Mouse (Mus musculus) heart, postnatal 0 days (tissue): ENCODE results near the gene Mettl2. TPM values are rescaled to one million over a fixed set of nuclear protein-coding genes. Genes with fewer than 3 reads are reported as not detected.

Source experiments
- ATAC-seq: fragments of 200-750 bp; cut with Nextera tagmentation; 2 replicates; pipeline ENCODE4 v1.8.0; 2017; ENCODE audit warnings: low read depth, moderate number of reproducible peaks, moderate library complexity; ENCODE audit not compliant: insufficient read depth
- DNase-seq: peaks from one replicate; pipeline ENCODE4 v3.0.0-alpha.2; 2016; ENCODE audit warnings: low spot score
- H3K27ac ChIP-seq: fragments of 300-500 bp; sonication (generic); 2 replicates; pipeline ENCODE4 v1.5.1; 2014; ENCODE audit warnings: low read depth, mild to moderate bottlenecking
- H3K27me3 ChIP-seq: fragments of 300-500 bp; sonication (generic); 2 replicates; pipeline ENCODE4 v1.6.1; 2014; ENCODE audit warnings: low read length, mixed read lengths; ENCODE audit not compliant: control insufficient read depth, insufficient read depth
- H3K36me3 ChIP-seq: fragments of 300-500 bp; sonication (generic); replicated peaks from 2 replicates; pipeline ENCODE4 v1.6.1; 2014; ENCODE audit warnings: low read length, mixed read lengths; ENCODE audit not compliant: control insufficient read depth, insufficient read depth
- H3K4me1 ChIP-seq: fragments of 300-500 bp; sonication (generic); 2 replicates; pipeline ENCODE4 v1.6.1; 2014; ENCODE audit warnings: antibody characterized with exemption; ENCODE audit not compliant: control insufficient read depth, insufficient read depth
- H3K4me2 ChIP-seq: fragments of 300-500 bp; sonication (generic); 2 replicates; pipeline ENCODE4 v1.6.1; 2014; ENCODE audit warnings: low read depth, mild to moderate bottlenecking, low read length, moderate library complexity
- H3K4me3 ChIP-seq: fragments of 300-500 bp; sonication (generic); 2 replicates; pipeline ENCODE4 v1.5.1; 2014; ENCODE audit warnings: low read depth, low read length
- H3K9ac ChIP-seq: fragments of 300-500 bp; sonication (generic); replicated peaks from 2 replicates; pipeline ENCODE4 v1.6.1; 2014; ENCODE audit warnings: low read depth, low read length, mixed read lengths
- H3K9me3 ChIP-seq: fragments of 300-500 bp; sonication (generic); replicated peaks from 2 replicates; pipeline ENCODE4 v1.6.1; 2016; ENCODE audit warnings: low read length; ENCODE audit not compliant: control insufficient read depth
- CTCF ChIP-seq: IDR thresholded peaks from 2 replicates; pipeline ENCODE4 v1.5.1; 2016; ENCODE audit warnings: antibody characterized with exemption, control low read depth, low read depth
- EP300 ChIP-seq: IDR thresholded peaks from 2 replicates; pipeline ENCODE4 v1.6.1; 2016; ENCODE audit warnings: antibody characterized with exemption, low read depth
- WGBS: fragments of 180-500 bp; shearing (Covaris S2); extraction: QIAGEN DNeasy Blood & Tissue Kit; methylation state at CpG from one replicate; pipeline ENCODE4 v1.1.7; 2014; 5-methylcytosine and 5-hydroxymethylcytosine counted together
- polyA plus RNA-seq: library from polyadenylated mRNA; unstranded; fragments of >200 nt; fragmentation: Nextera tagmentation; extraction: Ambion mirVana; gene quantifications from 2 replicates; pipeline ENCODE4 v1.2.1, GENCODE M21; 2015
- total RNA-seq: library from RNA; depleted of rRNA; stranded (reverse); fragments of >200 nt; gene quantifications from 2 replicates; pipeline ENCODE4 v1.2.3, GENCODE M21; 2014; ENCODE audit warnings: low replicate concordance

Mettl2 gene
- total and polyA plus RNA-seq, 2 experiments from 2014 or later, result 13.3 to 15.5 TPM

GRCm38 (mm10) chr11:105161411-105161810 lies 35.2 kb downstream of the Mettl2 start:
- Histone ChIP-seq H3K36me3 (no peaks in the 10 kb centered on the region), H3K9me3 (peaks cover 20% of the 10 kb centered on the region; the same call in 1 of the 2 replicates), H3K27me3 (no peaks in the 10 kb centered on the region), H3K4me2 (no peak overlapping the region), H3K4me3 (no peak overlapping the region), H3K9ac (no peak overlapping the region), H3K4me1 (no peaks in the 10 kb centered on the region; the same call in 1 of the 2 replicates), H3K27ac (no peak overlapping the region)
- TF ChIP-seq EP300, result no peak
- no peak for TF ChIP-seq CTCF
- DNase-seq (no peak), ATAC-seq (no peak)
- WGBS, result 92% methylated on average over 2 of the region's 2 CpGs

- peaks cover 20% of the 10 kb centered on the region; the same call in 1 of the 2 replicates for H3K9me3 ChIP-seq
- no peak overlapping the region for H3K4me3 ChIP-seq
- no peak overlapping the region for H3K9ac ChIP-seq
- no peaks in the 10 kb centered on the region for H3K36me3 ChIP-seq
- ATAC-seq (no peak; the same call in 1 of the 2 replicates), DNase-seq (no peak)
- no peak overlapping the region for H3K27ac ChIP-seq
- H3K4me1 ChIP-seq, result no peaks in the 10 kb centered on the region
- H3K4me2 ChIP-seq, result no peak overlapping the region
- TF ChIP-seq EP300 (no peak), CTCF (no peak)
- H3K27me3 ChIP-seq, result no peaks in the 10 kb centered on the region
- WGBS, result 75% methylated on average over 69 of the region's 69 CpGs
These were observed 38.6 kb downstream of the Mettl2 start for GRCm38 (mm10) chr11:105164516-105165510.

- Histone ChIP-seq H3K4me2 (no peak overlapping the region), H3K4me3 (no peak overlapping the region), H3K27me3 (no peaks in the 10 kb centered on the region), H3K4me1 (no peaks in the 10 kb centered on the region), H3K9me3 (peaks cover 20% of the 10 kb centered on the region; the same call in 1 of the 2 replicates), H3K36me3 (no peaks in the 10 kb centered on the region), H3K9ac (no peak overlapping the region), H3K27ac (no peak overlapping the region)
- no peak for ATAC-seq
- TF ChIP-seq EP300, result no peak
- TF ChIP-seq CTCF, result no peak
- WGBS, result 84% methylated on average over 10 of the region's 10 CpGs
- no peak for DNase-seq
These were observed 40.6 kb downstream of the Mettl2 start for GRCm38 (mm10) chr11:105166780-105167179.

GRCm38 (mm10) chr11:105178516-105178915 lies 52.3 kb downstream of the Mettl2 start, which contains the start of gene Tlk2:
Tlk2 (plus strand) TSS chr11:105178807.
- H3K4me2 ChIP-seq, result peak within 1 kb of the TSS; percentile 92
- 0 out of 2 replicates have a peak within 1 kb of the TSS, but pooled peaks have one; percentile 90 for H3K4me3 ChIP-seq
- H3K9me3 ChIP-seq, result no peaks in the 10 kb centered on the region
- ATAC-seq, result no peak
- TF ChIP-seq EP300 (no peak), CTCF (no peak)
- peaks cover 20% of the 10 kb centered on the region for H3K4me1 ChIP-seq
- no peaks in the 10 kb centered on the region for H3K36me3 ChIP-seq
- no peak for DNase-seq
- peak within 1 kb of the TSS; percentile 98 for H3K27ac ChIP-seq
- no peak within 1 kb of the TSS for H3K9ac ChIP-seq
- H3K27me3 ChIP-seq, result no peaks in the 10 kb centered on the region
- WGBS, result 48% methylated on average over 2 of the region's 2 CpGs

GRCm38 (mm10) chr11:105179523-105179922 lies 53.3 kb downstream of the Mettl2 start:
- Histone ChIP-seq H3K9ac (no peak overlapping the region), H3K27ac (peak overlapping the region; percentile 98), H3K4me3 (peak overlapping the region; percentile 90; the same call in 1 of the 2 replicates), H3K36me3 (peaks cover 4% of the 10 kb centered on the region; the same call in 1 of the 2 replicates), H3K4me2 (peak overlapping the region; percentile 92), H3K4me1 (peaks cover 20% of the 10 kb centered on the region), H3K27me3 (no peaks in the 10 kb centered on the region), H3K9me3 (no peaks in the 10 kb centered on the region)
- 47% methylated on average over 4 of the region's 4 CpGs for WGBS
- no peak for DNase-seq
- ATAC-seq, result no peak
- TF ChIP-seq EP300 (no peak), CTCF (no peak)
